Mouse (Mus musculus) G1E (cell line): ENCODE measurements around the gene Evi5. TPM values are rescaled to one million over a fixed set of nuclear protein-coding genes. Genes with fewer than 3 reads are reported as not detected.
"Not testable (repeated sequence)": the region's sequence is repeated elsewhere in the genome, so short reads cannot be mapped to it uniquely, and the experiment has no call there.

Experiments
- ATAC-seq: 2 replicates; pipeline ENCODE4 v1.8.0; 2016; ENCODE audit warnings: mild to moderate bottlenecking; ENCODE audit not compliant: insufficient number of reproducible peaks, poor library complexity, low FRiP score, severe bottlenecking; ENCODE audit errors: extremely low read depth
- DNase-seq: peaks from one replicate; pipeline ENCODE4 v3.0.0; 2012; ENCODE audit warnings: low spot score
- H3K27me3 ChIP-seq: 2 replicates; pipeline ENCODE4 v1.6.1; 2012; ENCODE audit warnings: mild to moderate bottlenecking, low read length, inconsistent platforms; ENCODE audit not compliant: insufficient read depth
- H3K36me3 ChIP-seq: replicated peaks from 2 replicates; pipeline ENCODE3; 2012; ENCODE audit warnings: mild to moderate bottlenecking, inconsistent platforms
- H3K4me1 ChIP-seq: 2 replicates; pipeline ENCODE4 v1.6.1; 2012; ENCODE audit warnings: low read depth, low read length, inconsistent platforms, mixed read lengths; ENCODE audit not compliant: insufficient read depth
- H3K4me3 ChIP-seq: 2 replicates; pipeline ENCODE4 v1.5.1; 2012; ENCODE audit warnings: low read depth, mild to moderate bottlenecking, inconsistent platforms, low read length, moderate library complexity, mixed read lengths
- H3K9me3 ChIP-seq: replicated peaks from 2 replicates; pipeline ENCODE4 v1.6.1; 2012; ENCODE audit warnings: inconsistent platforms
- CTCF ChIP-seq: IDR thresholded peaks from 2 replicates; pipeline ENCODE4 v1.5.1; 2012; ENCODE audit warnings: low read depth, low read length, inconsistent platforms, mixed read lengths
- GATA1 ChIP-seq: IDR thresholded peaks from 2 replicates; pipeline ENCODE4 v1.6.1; 2012; ENCODE audit warnings: borderline replicate concordance, low read length, inconsistent platforms, mixed read lengths
- GATA2 ChIP-seq: IDR thresholded peaks from 2 replicates; pipeline ENCODE4 v1.6.1; 2012; ENCODE audit warnings: low read depth, low read length, inconsistent platforms, borderline replicate concordance
- POLR2AphosphoS5 ChIP-seq: IDR thresholded peaks from 2 replicates; pipeline ENCODE4 v1.6.1; 2012; ENCODE audit warnings: low read depth, low read length, inconsistent platforms; ENCODE audit not compliant: insufficient replicate concordance
- TAL1 ChIP-seq: conservative IDR thresholded peaks from 2 replicates; pipeline ENCODE4 v1.6.1; 2012; ENCODE audit warnings: low read depth, low read length, inconsistent platforms, mixed read lengths
- polyA plus RNA-seq: library from polyadenylated mRNA; stranded (reverse); fragments of >175 nt; gene quantifications from 2 replicates; pipeline ENCODE4 v1.2.3, GENCODE M21; 2012
- total RNA-seq, 2 experiments: library from RNA; stranded (forward) in 1 of 2; stranded (reverse) in 1 of 2; fragments of 200-1000 nt in 1 of 2; fragments of >200 nt in 1 of 2; fragmentation: Nextera tagmentation in 1 of 2; gene quantifications; 2 replicates each; pipeline ENCODE4 v1.2.3; 2014 to 2017

The Evi5 gene
- total and polyA plus RNA-seq, 3 experiments = 3.8 to 94.2 (median 36.4) TPM

DNA sequence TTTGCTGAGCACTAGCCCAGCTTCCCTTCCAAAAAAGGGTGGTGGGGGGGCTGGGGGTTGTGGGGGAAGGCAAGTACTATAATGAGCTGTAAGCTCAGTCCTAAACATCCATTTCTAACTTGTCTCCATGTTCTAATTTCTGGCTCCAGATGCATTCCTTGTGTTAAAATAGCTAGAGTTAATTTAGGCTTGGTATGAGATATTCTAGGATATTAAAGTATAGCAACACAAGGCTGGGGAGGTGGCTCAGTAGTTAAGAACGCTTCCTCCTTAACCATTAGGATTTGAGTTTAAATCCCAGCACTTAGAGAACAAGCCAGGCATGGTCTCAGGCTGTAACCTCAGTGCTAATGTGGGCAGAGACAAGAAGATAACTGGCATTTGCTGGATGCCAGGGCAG, 21.4 kb upstream of the Evi5 start:
- ATAC-seq (no peak), DNase-seq (no peak)
- H3K4me3 ChIP-seq = no peak overlapping the region
- TF ChIP-seq POLR2AphosphoS5 = no peak
- TF ChIP-seq TAL1 = no peak
- TF ChIP-seq GATA2 = no peak
- no peak for TF ChIP-seq CTCF
- no peak for TF ChIP-seq GATA1
- H3K4me1 ChIP-seq = peaks cover 7% of the 10 kb centered on the region
- peaks cover 5% of the 10 kb centered on the region for H3K36me3 ChIP-seq
- H3K27me3 ChIP-seq = peaks cover 11% of the 10 kb centered on the region
- no peaks in the 10 kb centered on the region for H3K9me3 ChIP-seq

DNA sequence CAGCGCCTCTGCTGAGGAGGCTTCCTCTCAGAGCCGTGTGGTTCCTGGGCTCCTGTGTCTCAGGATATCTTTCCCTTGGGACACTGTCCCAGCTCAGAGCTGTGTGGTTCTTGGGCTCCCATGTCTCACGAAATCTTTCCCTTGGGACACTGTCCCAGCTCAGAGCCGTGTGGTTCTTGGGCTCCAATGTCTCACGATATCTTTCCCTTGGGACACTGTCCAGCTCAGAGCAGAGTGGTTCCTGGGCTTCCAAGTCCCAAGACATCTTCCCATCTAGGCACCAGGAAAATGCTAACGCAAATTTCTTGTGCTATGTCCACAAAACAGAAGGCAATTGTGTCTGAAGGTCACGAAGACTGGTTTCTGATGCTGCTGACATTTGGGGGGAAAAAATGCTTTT, 19.8 kb upstream of the Evi5 start:
- no peak for ATAC-seq
- TF ChIP-seq GATA1 (no peak), GATA2 (no peak), TAL1 (no peak), POLR2AphosphoS5 (no peak), CTCF (no peak)
- H3K9me3 ChIP-seq = no peaks in the 10 kb centered on the region

DNA sequence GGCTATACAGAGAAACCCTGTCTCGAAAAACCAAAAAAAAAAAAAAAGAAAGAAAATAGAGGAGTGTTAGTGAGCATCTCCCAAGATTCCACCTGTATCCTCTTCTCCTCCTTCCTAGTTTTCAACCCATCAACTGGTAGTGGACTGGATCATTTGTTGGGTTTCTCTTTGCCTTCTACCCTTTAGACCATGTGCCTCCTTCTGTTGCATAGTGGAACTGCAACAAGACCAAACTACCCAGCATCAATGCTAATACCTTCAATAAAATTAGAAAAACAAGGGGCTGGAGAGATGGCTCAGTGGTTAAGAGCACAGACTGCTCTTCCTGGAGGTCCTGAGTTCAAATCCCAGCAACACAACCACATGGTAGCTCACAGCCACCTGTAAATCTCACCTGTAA, 16.6 kb upstream of the Evi5 start:
- not testable (repeated sequence) for H3K4me1 ChIP-seq, H3K36me3 ChIP-seq, H3K9me3 ChIP-seq, DNase-seq, H3K4me3 ChIP-seq
- 0 out of 2 replicates have a peak, but pooled peaks have one; percentile 30 for TF ChIP-seq CTCF
- peaks cover 37% of the 10 kb centered on the region for H3K27me3 ChIP-seq
- peak; percentile 40 for ATAC-seq

More for the DNA sequence above, 19.8 kb upstream of the Evi5 start:
- H3K27me3 ChIP-seq = peaks cover 25% of the 10 kb centered on the region
- H3K4me1 ChIP-seq = peaks cover 15% of the 10 kb centered on the region
- no peaks in the 10 kb centered on the region for H3K36me3 ChIP-seq
- no peak for DNase-seq
- no peak overlapping the region for H3K4me3 ChIP-seq

DNA sequence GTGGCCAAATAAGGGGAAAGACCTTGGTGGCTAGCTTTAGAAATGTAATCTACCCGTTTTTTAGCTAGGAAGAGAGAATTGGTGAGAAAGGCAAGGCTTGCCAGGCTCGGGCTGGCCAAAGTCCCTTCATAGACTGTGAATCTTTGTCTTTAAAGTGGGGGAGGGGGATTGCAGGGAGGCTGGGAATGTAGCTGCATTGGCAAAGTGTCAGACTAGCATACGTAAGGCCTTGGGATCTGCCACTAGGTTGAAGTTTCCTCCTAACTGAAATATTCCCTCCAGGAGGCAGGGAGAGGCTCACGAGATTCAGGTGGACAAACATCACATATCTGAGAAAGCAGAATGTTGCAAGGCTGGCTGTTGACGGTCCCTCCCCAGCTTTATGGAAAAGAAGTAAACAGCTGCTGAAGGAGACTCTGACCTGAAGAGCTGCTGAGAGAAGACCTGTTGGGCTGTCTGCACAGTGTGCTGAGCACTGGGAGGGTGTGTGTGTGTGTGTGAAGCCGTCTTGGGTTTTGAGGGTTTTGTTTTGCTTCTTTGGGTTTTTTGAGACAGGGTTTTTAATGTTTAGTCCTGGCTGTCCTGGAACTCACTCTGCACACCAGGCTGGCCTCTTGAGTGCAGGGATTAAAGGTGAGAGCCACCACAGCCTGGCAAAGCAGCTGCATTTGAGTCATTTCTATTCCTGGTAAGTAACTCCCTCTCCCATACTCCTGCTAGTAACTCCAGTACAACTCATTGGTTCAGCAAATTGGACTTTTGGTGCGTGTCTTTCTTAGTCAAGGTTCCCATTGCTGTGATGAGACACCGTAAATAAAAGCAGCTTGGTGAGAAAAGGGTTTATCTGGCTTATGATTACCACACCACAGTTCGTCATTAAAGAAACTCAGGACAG, 15.3 kb upstream of the Evi5 start:
- ATAC-seq = no peak
- no peak for DNase-seq
- peaks cover 35% of the 10 kb centered on the region for H3K27me3 ChIP-seq
- H3K36me3 ChIP-seq = no peaks in the 10 kb centered on the region
- TF ChIP-seq GATA2 (no peak), CTCF (no peak), GATA1 (no peak), TAL1 (no peak), POLR2AphosphoS5 (no peak)
- no peak overlapping the region for H3K4me3 ChIP-seq
- peaks cover 8% of the 10 kb centered on the region; the same call in 1 of the 2 replicates for H3K4me1 ChIP-seq
- H3K9me3 ChIP-seq = no peaks in the 10 kb centered on the region

DNA sequence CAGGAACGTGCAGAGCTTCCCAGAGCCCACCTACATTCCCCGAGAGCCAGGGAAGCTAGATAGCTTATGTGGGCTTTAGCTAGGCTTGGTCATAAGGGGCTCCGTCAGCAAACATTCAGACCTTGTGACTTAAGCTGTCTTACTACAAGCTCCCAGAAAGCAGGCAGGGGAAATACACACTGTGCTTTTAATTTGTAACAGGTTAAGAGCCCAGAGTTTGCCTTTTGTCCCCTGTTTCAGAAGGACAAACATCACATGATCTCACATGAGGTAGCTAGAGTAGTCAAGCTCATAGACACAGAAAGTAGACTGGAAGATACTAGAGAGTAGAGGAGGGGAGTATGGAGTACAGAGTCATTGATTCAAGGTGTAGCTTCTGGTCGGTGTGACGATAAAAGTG, 5.8 kb upstream of the Evi5 start:
- H3K4me1 ChIP-seq = peaks cover 12% of the 10 kb centered on the region
- no peaks in the 10 kb centered on the region for H3K36me3 ChIP-seq

DNA sequence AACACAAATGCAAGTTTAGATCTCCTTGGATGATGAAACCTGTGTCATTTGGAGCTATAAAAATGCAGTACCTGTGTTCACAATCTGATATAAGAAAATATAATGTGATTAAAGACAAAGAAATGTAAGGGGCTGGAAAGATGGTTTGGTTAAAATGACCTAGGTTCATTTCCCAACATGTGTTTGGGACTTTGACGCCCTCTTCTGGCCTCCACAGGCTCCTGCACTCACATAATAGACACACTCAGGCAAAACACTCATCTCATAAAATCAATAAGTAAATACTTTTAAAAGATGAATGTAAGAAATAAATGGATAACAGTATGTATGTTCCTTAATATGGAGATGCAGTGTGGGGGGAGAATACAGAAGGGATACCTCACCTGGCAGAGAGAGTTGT, 2.1 kb upstream of the Evi5 start:
- peaks cover 5% of the 10 kb centered on the region for H3K36me3 ChIP-seq
- no peaks in the 10 kb centered on the region for H3K27me3 ChIP-seq
- DNase-seq (no peak), ATAC-seq (no peak)
- H3K4me1 ChIP-seq = peaks cover 31% of the 10 kb centered on the region
- H3K9me3 ChIP-seq = no peaks in the 10 kb centered on the region
- TF ChIP-seq CTCF (no peak), GATA1 (no peak), TAL1 (no peak), GATA2 (no peak), POLR2AphosphoS5 (no peak)
- no peak overlapping the region for H3K4me3 ChIP-seq

More for the DNA sequence above, 5.8 kb upstream of the Evi5 start:
- H3K27me3 ChIP-seq = no peaks in the 10 kb centered on the region
- TF ChIP-seq GATA1 (no peak), POLR2AphosphoS5 (no peak), CTCF (no peak), GATA2 (no peak), TAL1 (no peak)
- no peaks in the 10 kb centered on the region for H3K9me3 ChIP-seq
- H3K4me3 ChIP-seq = no peak overlapping the region
- ATAC-seq (no peak), DNase-seq (no peak)

DNA sequence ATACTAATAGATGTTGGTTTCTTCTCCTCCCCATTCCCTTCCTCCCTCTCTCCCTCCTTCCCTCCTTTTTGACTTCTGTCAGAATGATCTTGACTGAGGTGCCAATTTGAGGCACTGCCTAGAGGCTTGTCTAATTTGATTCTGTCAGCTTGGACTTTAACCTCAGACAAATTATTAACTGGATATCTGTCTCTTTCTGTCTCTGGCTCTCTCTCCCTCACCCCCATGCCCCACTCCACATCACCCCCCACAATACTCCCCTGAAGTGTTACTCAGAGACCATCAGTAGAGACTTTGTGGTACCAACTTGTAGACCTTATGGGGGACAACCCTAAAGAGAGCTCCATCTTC, 329 bp upstream of the Evi5 start:
- H3K4me1 ChIP-seq = peaks cover 45% of the 10 kb centered on the region
- peaks cover 10% of the 10 kb centered on the region for H3K36me3 ChIP-seq
- TF ChIP-seq POLR2AphosphoS5 = no peak
- no peak for TF ChIP-seq TAL1
- TF ChIP-seq CTCF = no peak
- TF ChIP-seq GATA1 = no peak
- no peak for TF ChIP-seq GATA2
- no peak overlapping the region for H3K4me3 ChIP-seq
- no peaks in the 10 kb centered on the region for H3K9me3 ChIP-seq
- DNase-seq = no peak
- no peaks in the 10 kb centered on the region for H3K27me3 ChIP-seq
- no peak for ATAC-seq
